Mouse (Mus musculus) small intestine, adult 2 months (tissue): Measurements from ENCODE around the gene Marveld1. TPM values are rescaled to one million over a fixed set of nuclear protein-coding genes. Genes with fewer than 3 reads are reported as not detected.

Experiments
- H3K27ac ChIP-seq: fragments of 200-500 bp; 2 replicates; pipeline ENCODE4 v1.5.1; 2012; ENCODE audit warnings: low read depth, low read length, control low read depth, inconsistent platforms; ENCODE audit not compliant: insufficient read depth
- H3K27me3 ChIP-seq: fragments of 200-500 bp; 2 replicates; pipeline ENCODE4 v1.6.1; 2012; ENCODE audit warnings: mild to moderate bottlenecking, moderate library complexity, low read length, inconsistent platforms; ENCODE audit not compliant: control insufficient read depth, insufficient read depth
- H3K36me3 ChIP-seq: fragments of 200-500 bp; 2 replicates; pipeline ENCODE4 v1.6.1; 2012; ENCODE audit warnings: mild to moderate bottlenecking, low read length, control low read depth, inconsistent platforms; ENCODE audit not compliant: control insufficient read depth, insufficient read depth
- H3K4me1 ChIP-seq: fragments of 200-500 bp; 2 replicates; pipeline ENCODE4 v1.6.1; 2012; ENCODE audit warnings: low read length, inconsistent platforms, mixed read lengths; ENCODE audit not compliant: control insufficient read depth, insufficient read depth, insufficient read length
- H3K4me3 ChIP-seq: fragments of 200-500 bp; 2 replicates; pipeline ENCODE4 v1.5.1; 2012; ENCODE audit warnings: low read depth, mild to moderate bottlenecking, control low read depth, inconsistent platforms, low read length, moderate library complexity
- CTCF ChIP-seq: fragments of 200-500 bp; IDR thresholded peaks from 2 replicates; pipeline ENCODE4 v1.5.1; 2012; ENCODE audit warnings: low read depth, mild to moderate bottlenecking, control low read depth, inconsistent platforms, low read length, moderate library complexity, mixed read lengths; ENCODE audit not compliant: insufficient replicate concordance, insufficient read length; ENCODE audit errors: extremely low read depth
- POLR2A ChIP-seq: fragments of 200-500 bp; IDR thresholded peaks from 2 replicates; pipeline ENCODE4 v1.6.1; 2012; ENCODE audit warnings: low read depth, mild to moderate bottlenecking, control low read depth, inconsistent platforms, low read length, moderate library complexity
- WGBS: fragments of 180-500 bp; shearing (Covaris S2); methylation state at CpG from one replicate; pipeline ENCODE4 v1.1.7; 2018; 5-methylcytosine and 5-hydroxymethylcytosine counted together
- polyA plus RNA-seq: library from polyadenylated mRNA; depleted of rRNA; stranded (reverse); fragments of >200 nt; gene quantifications from 2 replicates; pipeline ENCODE4 v1.2.3, GENCODE M21; 2012; rRNA removed

Marveld1 gene
- polyA plus RNA-seq, 1 experiment = 38.0 TPM

DNA sequence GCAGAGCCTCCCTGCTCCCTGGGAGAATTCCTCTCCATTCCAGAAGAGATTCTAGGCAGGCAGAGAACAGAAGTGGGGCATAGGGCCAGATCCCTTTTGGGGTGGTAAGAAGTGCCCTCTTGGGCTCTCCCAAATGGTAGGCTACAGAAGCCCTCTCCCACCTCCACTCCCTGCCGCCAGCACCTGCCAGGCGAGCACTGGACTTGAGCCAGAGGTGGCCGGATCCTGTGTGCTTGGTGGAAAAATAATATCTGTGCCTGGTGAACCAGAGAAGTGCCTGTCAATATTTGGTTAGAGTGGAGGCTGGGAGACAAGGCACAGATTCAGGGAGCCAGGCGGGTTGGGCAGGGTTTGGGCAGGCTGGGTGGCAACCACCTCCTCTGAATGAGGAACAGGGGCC, 49.2 kb downstream of the Marveld1 start:
- peaks cover 10% of the 10 kb centered on the region for H3K36me3 ChIP-seq
- WGBS = 30% methylated on average over 4 of the region's 4 CpGs
- peaks cover 2% of the 10 kb centered on the region; the same call in 1 of the 2 replicates for H3K27me3 ChIP-seq
- H3K4me3 ChIP-seq = no peak overlapping the region
- TF ChIP-seq POLR2A (no peak), CTCF (no peak)
- H3K4me1 ChIP-seq = peaks cover 4% of the 10 kb centered on the region; the same call in 1 of the 2 replicates
- no peak overlapping the region for H3K27ac ChIP-seq

GRCm38 (mm10) chr19:42197066-42197465, 49.9 kb downstream of the Marveld1 start:
- Histone ChIP-seq H3K27me3 (peaks cover 9% of the 10 kb centered on the region), H3K4me1 (peaks cover 10% of the 10 kb centered on the region), H3K27ac (no peak overlapping the region), H3K36me3 (peaks cover 3% of the 10 kb centered on the region; the same call in 1 of the 2 replicates), H3K4me3 (no peak overlapping the region)
- TF ChIP-seq POLR2A (no peak), CTCF (no peak)
- WGBS = 38% methylated on average over 4 of the region's 4 CpGs

DNA sequence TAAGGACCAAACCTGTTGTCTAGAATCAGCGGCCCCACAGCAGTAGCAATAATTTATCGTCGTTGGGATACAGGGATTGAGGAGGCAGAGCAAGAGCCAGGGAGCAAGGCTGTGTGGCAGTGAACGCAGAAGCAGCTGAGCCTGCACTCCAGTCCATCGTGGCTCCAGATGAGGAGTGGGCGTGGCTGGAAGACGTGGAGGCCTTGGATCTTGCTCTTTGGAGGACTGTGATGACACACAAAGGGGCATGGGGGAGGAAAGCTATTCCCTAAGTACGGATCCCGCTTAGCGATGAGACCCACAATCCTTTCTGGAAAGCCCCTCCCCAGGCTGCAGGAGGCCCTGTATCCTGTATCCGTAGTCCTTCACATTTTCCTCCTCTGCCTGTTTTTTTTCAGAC, 50.8 kb downstream of the Marveld1 start:
- Histone ChIP-seq H3K27ac (no peak overlapping the region), H3K36me3 (no peaks in the 10 kb centered on the region), H3K27me3 (peaks cover 16% of the 10 kb centered on the region), H3K4me1 (peaks cover 14% of the 10 kb centered on the region), H3K4me3 (no peak overlapping the region)
- 39% methylated on average over 11 of the region's 11 CpGs for WGBS
- TF ChIP-seq POLR2A (no peak), CTCF (no peak)

Other genes with a start within 250 kb of the Marveld1 start
- 159 and 216 TPM in 2 replicates for gene Pgam1, start 235.5 kb upstream of the Marveld1 start, polyA plus RNA-seq
- 4.7 and 5.9 TPM in 2 replicates for gene Exosc1, start 214.0 kb upstream of the Marveld1 start, polyA plus RNA-seq
- gene Zdhhc16, start 213.9 kb upstream of the Marveld1 start, polyA plus RNA-seq = 27.5 and 42.0 TPM in 2 replicates
- gene Mms19, start 166.2 kb upstream of the Marveld1 start, polyA plus RNA-seq = 17.4 and 33.0 TPM in 2 replicates
- 9.0 and 10.8 TPM in 2 replicates for gene Ubtd1, start 165.6 kb upstream of the Marveld1 start, polyA plus RNA-seq
- not detected in 2 replicates for gene Ankrd2, start 111.4 kb upstream of the Marveld1 start, polyA plus RNA-seq
- gene Hoga1, start 101.8 kb upstream of the Marveld1 start, polyA plus RNA-seq = 0.76 and 2.2 TPM in 2 replicates
- gene 4933411K16Rik, start 95.2 kb upstream of the Marveld1 start, polyA plus RNA-seq = 0.06 TPM in 1 of 2 replicates, not detected in the other
- 0.46 and 1.4 TPM in 2 replicates for gene Morn4, start 61.0 kb upstream of the Marveld1 start, polyA plus RNA-seq
- 12.8 and 33.2 TPM in 2 replicates for gene Pi4k2a, start 56.9 kb upstream of the Marveld1 start, polyA plus RNA-seq
- 6.9 and 13.6 TPM in 2 replicates for gene Avpi1, start 18.3 kb upstream of the Marveld1 start, polyA plus RNA-seq
- 11.5 and 24.0 TPM in 2 replicates for gene Zfyve27, start 16.6 kb downstream of the Marveld1 start, polyA plus RNA-seq
- 7.3 and 8.3 TPM in 2 replicates for gene Sfrp5, start 54.9 kb downstream of the Marveld1 start, polyA plus RNA-seq
- 0.34 and 0.63 TPM in 2 replicates for gene Golga7b, start 100.2 kb downstream of the Marveld1 start, polyA plus RNA-seq